Mouse (Mus musculus) subcutaneous adipose tissue, adult 2 months (tissue): ENCODE data around the gene Olfr206. TPM values are rescaled to one million over a fixed set of nuclear protein-coding genes. Genes with fewer than 3 reads are reported as not detected.

ENCODE experiments used
- polyA plus RNA-seq: library from polyadenylated mRNA; depleted of rRNA; stranded (reverse); fragments of >200 nt; gene quantifications from 2 replicates; pipeline ENCODE4 v1.2.3, GENCODE M21; 2012; ENCODE audit warnings: low replicate concordance; rRNA removed

Gene Olfr206
- polyA plus RNA-seq = not detected in 2 replicates

DNA sequence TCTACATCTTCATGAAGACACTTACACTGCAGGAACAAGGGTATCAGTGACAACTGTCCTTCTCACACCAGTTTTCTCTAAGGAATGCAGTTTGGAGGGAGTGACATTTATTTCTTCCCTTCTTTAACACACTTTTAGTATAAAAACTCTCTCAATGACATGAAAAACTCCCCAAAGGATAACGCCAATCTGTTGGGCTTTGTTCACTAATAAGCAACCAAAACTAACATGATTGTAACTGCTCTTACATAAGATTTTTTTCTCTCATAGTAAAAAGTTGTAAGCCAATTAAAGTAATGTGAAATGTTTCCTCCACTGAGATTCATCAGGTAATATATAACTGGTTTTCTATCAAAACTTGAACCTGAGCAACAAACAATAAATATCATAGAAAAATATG lies at the start of gene Olfr206:
Gene Olfr206, minus strand, starts transcription at position 101 of the 400 bp plus-strand sequence.

DNA sequence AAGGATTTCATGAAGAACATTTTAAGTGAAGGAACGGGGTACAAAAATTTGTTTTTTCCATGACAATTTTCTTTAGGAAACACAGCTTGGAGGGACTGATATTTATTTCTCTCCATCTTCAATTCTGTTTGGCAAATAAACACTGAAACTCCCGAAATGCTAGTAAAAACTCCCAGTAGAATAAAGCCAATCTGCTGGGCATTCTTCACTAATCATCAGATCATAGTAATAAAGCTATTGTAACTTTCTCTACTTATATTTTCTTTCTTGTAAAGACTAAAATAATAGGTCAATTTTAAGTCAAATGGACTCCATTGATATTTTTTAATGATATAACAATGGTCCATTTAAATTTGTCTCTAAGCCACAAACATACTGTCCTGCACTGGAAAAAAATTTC lies 14.8 kb upstream of the Olfr206 start, which contains the start of gene Olfr209:
Gene Olfr209, minus strand, starts transcription at position 101 of the 400 bp plus-strand sequence.

DNA sequence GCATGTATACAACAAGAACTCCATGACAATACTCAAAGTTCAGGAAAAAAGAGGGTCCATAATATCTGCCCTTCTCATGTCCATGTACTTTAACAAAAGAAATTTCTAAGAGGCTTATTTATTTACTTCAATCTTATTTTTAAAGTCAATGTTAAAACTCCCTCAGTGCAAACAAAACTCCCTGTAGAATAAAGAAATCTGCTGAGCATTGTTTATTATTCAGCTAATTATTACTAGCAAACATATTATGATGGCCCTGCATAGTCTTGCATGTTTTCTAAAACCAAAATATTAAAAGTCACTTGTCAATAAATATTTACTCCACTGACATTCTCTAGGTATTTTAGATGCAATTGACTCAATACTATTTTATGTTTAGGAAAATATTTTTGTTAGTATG lies 18.0 kb downstream of the Olfr206 start, which contains the start of gene Olfr205:
Gene Olfr205, minus strand, starts transcription at position 101 of the 400 bp plus-strand sequence.

DNA sequence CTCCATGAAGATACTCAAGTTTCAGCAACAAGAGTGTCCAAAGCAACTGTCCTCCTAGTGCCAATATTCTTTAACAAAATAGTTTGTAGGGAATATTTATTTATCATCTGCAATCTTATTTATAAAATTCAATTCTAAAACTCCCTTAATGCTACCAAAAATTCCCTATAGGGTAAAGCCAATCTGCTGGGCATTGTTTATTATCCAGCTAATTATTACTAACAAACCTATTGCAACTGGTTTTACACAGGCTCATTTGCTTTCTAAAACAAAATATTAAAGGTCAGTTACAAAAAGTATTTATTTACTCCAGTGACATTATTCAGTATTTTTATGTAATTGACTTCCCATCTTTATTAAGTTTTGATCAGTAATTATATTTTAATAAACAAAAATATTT lies 30.9 kb downstream of the Olfr206 start, which contains the start of gene Olfr204:
Gene Olfr204, minus strand, starts transcription at position 101 of the 400 bp plus-strand sequence.

DNA sequence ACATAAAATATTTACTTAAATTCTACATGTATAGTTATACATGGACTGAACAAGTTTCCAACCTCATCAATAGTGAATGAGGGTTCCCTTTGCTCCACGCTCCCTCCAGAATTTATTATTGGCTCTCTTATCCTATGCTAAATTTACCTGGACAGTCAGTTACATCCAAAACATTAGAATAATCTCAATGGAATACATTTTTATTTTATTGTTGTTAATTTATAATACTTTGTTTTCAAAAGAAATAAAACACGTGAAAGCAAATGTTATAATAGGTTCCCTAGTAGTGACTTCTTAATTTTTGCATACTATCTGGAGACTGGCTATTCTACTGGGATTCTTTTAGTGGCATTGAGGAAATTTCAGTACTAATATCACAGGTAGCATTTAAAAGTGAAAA lies 50.5 kb downstream of the Olfr206 start, which contains the start of gene Olfr203:
Gene Olfr203, plus strand, starts transcription at position 301 of the 400 bp plus-strand sequence.

Other genes with a start within 250 kb of the Olfr206 start
- not detected in 2 replicates for gene Olfr193, start 237.4 kb downstream of the Olfr206 start, polyA plus RNA-seq
- not detected in 2 replicates for gene Olfr194, start 228.2 kb downstream of the Olfr206 start, polyA plus RNA-seq
- gene Olfr195, start 202.2 kb downstream of the Olfr206 start, polyA plus RNA-seq = not detected in 2 replicates
- gene Olfr196, start 178.8 kb downstream of the Olfr206 start, polyA plus RNA-seq = not detected in 2 replicates
- not detected in 2 replicates for gene Olfr198, start 145.7 kb downstream of the Olfr206 start, polyA plus RNA-seq
- gene Olfr199, start 129.5 kb downstream of the Olfr206 start, polyA plus RNA-seq = not detected in 2 replicates
- gene Olfr201, start 76.6 kb downstream of the Olfr206 start, polyA plus RNA-seq = not detected in 2 replicates
- not detected in 2 replicates for gene Olfr202, start 62.5 kb downstream of the Olfr206 start, polyA plus RNA-seq
- gene Olfr203, start 50.4 kb downstream of the Olfr206 start, polyA plus RNA-seq = not detected in 2 replicates
- not detected in 2 replicates for gene Olfr204, start 31.0 kb downstream of the Olfr206 start, polyA plus RNA-seq
- gene Olfr205, start 18.1 kb downstream of the Olfr206 start, polyA plus RNA-seq = not detected in 2 replicates
- gene Olfr209, start 14.7 kb upstream of the Olfr206 start, polyA plus RNA-seq = not detected in 2 replicates
- gene Gabrr3, start 58.1 kb upstream of the Olfr206 start, polyA plus RNA-seq = 0.03 TPM in 1 of 2 replicates, not detected in the other
- gene Riox2, start 122.5 kb upstream of the Olfr206 start, polyA plus RNA-seq = 6.2 and 14.9 TPM in 2 replicates